Mouse (Mus musculus) cerebellum, adult 2 months (tissue): ENCODE results near the gene Runx1.

ENCODE experiments used
- CTCF ChIP-seq: fragments of 200-500 bp; IDR thresholded peaks from 2 replicates; pipeline ENCODE4 v1.5.1; 2011; ENCODE audit warnings: low read depth, mild to moderate bottlenecking, control low read depth, low read length, moderate library complexity, borderline replicate concordance; ENCODE audit not compliant: insufficient read depth
- POLR2A ChIP-seq: fragments of 200-500 bp; IDR thresholded peaks from 2 replicates; pipeline ENCODE4 v1.6.1; 2011; ENCODE audit warnings: low read length, control low read depth, borderline replicate concordance; ENCODE audit not compliant: insufficient read depth

- TF ChIP-seq CTCF (no peak), POLR2A (no peak)
Observed at GRCm38 (mm10) chr16:92743755-92744154, 82.2 kb downstream of the Runx1 start.
